Mouse (Mus musculus): Measurements from ENCODE around the gene 1700061G19Rik.

Gene 1700061G19Rik

GRCm38 (mm10) chr17:56874936-56875651 is at the start of gene 1700061G19Rik:
Gene 1700061G19Rik (plus strand): TSS chr17:56875477.
- no peak for DNase-seq

GRCm38 (mm10) chr17:56826718-56827117 is 48.6 kb upstream of the 1700061G19Rik start:
- DNase-seq, result no peak

GRCm38 (mm10) chr17:56829171-56829570 is 46.1 kb upstream of the 1700061G19Rik start:
- DNase-seq, result no peak

GRCm38 (mm10) chr17:56829795-56830194 is 45.5 kb upstream of the 1700061G19Rik start:
- DNase-seq, result no peak

- DNase-seq, result no peak
Measured at GRCm38 (mm10) chr17:56830411-56831110, 44.7 kb upstream of the 1700061G19Rik start, which contains the start of gene Rfx2. Gene Rfx2 (minus strand): TSS chr17:56831013.

GRCm38 (mm10) chr17:56831111-56831816 is 44.0 kb upstream of the 1700061G19Rik start:
- peak; percentile 99 for DNase-seq

GRCm38 (mm10) chr17:56832918-56833317 is 42.4 kb upstream of the 1700061G19Rik start:
- DNase-seq, result no peak

- no peak for DNase-seq
Measured at GRCm38 (mm10) chr17:56833381-56833780, 41.9 kb upstream of the 1700061G19Rik start.

- DNase-seq, result no peak
Measured at GRCm38 (mm10) chr17:56836336-56836735, 38.9 kb upstream of the 1700061G19Rik start.

GRCm38 (mm10) chr17:56840524-56840923 is 34.8 kb upstream of the 1700061G19Rik start:
- no peak for DNase-seq

GRCm38 (mm10) chr17:56842173-56842572 is 33.1 kb upstream of the 1700061G19Rik start:
- DNase-seq, result no peak

GRCm38 (mm10) chr17:56843678-56844077 is 31.6 kb upstream of the 1700061G19Rik start:
- DNase-seq, result no peak

- no peak for DNase-seq
Measured at GRCm38 (mm10) chr17:56848785-56849184, 26.5 kb upstream of the 1700061G19Rik start.

- no peak for DNase-seq
Measured at GRCm38 (mm10) chr17:56849710-56850109, 25.6 kb upstream of the 1700061G19Rik start.

GRCm38 (mm10) chr17:56851167-56851566 is 24.1 kb upstream of the 1700061G19Rik start:
- DNase-seq, result no peak

GRCm38 (mm10) chr17:56855421-56855820 is 19.9 kb upstream of the 1700061G19Rik start:
- DNase-seq, result no peak

- peak; percentile 55 for DNase-seq
Measured at GRCm38 (mm10) chr17:56858216-56858615, 17.1 kb upstream of the 1700061G19Rik start.

GRCm38 (mm10) chr17:56858922-56859321 is 16.4 kb upstream of the 1700061G19Rik start:
- no peak for DNase-seq

- no peak for DNase-seq
Measured at GRCm38 (mm10) chr17:56861197-56861596, 14.1 kb upstream of the 1700061G19Rik start.

- no peak for DNase-seq
Measured at GRCm38 (mm10) chr17:56866071-56866470, 9.2 kb upstream of the 1700061G19Rik start.

- no peak for DNase-seq
Measured at GRCm38 (mm10) chr17:56869481-56869977, 5.7 kb upstream of the 1700061G19Rik start.

GRCm38 (mm10) chr17:56870287-56870953 is 4.9 kb upstream of the 1700061G19Rik start:
- no peak for DNase-seq

GRCm38 (mm10) chr17:56871767-56872166 is 3.5 kb upstream of the 1700061G19Rik start:
- no peak for DNase-seq

All from right cerebral cortex, postnatal 4 days (tissue).